8 mouse cellular contexts compared by ENCODE assay signal in the genomic region with DNA sequence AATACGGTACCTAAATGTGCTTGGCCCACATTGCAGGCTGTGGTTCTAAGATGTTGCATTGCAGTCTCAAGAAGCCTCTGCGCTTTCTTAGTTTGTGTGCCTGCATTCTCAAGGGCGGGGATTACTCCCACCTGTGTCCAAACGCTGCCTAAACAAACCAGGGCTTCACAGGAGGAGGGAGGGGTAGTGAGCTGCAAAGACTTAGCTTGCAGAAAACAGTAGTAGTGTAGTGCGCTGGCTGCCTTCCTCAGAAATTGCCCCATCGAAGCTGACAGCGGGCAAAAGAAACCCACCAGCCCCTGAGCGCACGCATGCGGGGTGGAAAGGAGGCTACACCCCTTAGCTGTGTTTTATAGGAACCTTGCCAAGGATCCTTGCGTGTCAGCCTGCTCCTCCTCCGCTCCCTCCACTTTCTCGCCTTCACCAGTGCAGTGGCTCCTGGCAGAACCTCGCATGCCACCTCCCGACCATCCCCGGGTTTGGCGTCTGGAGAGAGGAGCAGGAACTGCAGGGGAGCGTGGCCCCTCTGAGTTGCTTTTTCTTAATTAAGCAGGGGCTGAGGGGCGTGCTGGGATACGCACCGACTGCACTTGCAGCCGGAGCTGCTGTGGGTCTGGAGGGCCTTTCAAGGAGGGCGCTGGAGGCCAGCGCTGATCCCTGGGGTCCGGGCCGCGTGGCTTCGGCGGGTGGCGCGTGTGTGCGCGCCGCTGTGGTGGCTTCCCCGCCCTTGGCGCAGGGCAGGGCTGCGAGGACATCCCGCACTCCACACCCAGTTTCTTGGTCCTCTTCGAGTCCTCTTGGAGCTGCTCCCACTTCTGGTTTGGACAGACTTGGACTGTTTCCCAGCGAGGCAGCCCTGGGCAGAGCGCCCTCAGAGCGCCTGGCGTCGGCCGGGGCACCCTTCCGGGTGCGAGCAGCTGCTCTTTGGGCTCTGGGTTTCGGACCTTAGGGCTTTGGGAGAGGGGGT. TPM values are rescaled to one million over a fixed set of nuclear protein-coding genes. Genes with fewer than 3 reads are reported as not detected.
DNase-seq lines count a peak whose midpoint lies in the region; ATAC-seq lines count a peak whose summit lies in the region.

A gene (plus strand): TSS at position 229 of the 967 bp plus-strand sequence.

- ATAC-seq in midbrain, embryonic 13.5 days, result peak; percentile 65

- peak within 1 kb of the TSS; percentile 29; the same call in 1 of the 2 replicates for H3K9ac ChIP-seq in midbrain, embryonic 13.5 days (replicated peaks)

- H3K27me3 ChIP-seq in midbrain, embryonic 13.5 days, result peaks cover 28% of the 10 kb centered on the region

- no peaks in the 10 kb centered on the region for H3K9me3 ChIP-seq in midbrain, embryonic 13.5 days

- intact Hi-C loops in heart, postnatal 25 days (cut with DNase I), result no loop called here

- H3K4me2 ChIP-seq in midbrain, embryonic 13.5 days (replicated peaks), result peak within 1 kb of the TSS; percentile 73

- no peak within 1 kb of the TSS for H3K27ac ChIP-seq in midbrain, embryonic 13.5 days

- peaks cover 4% of the 10 kb centered on the region; the same call in 1 of the 2 replicates for H3K4me1 ChIP-seq in midbrain, embryonic 13.5 days (replicated peaks)

- no peaks in the 10 kb centered on the region for H3K36me3 ChIP-seq in midbrain, embryonic 13.5 days

- peak within 1 kb of the TSS; percentile 41 for H3K4me3 ChIP-seq in midbrain, embryonic 13.5 days (replicated peaks)

- WGBS in midbrain, embryonic 13.5 days, result 3% methylated on average over 47 of the region's 48 CpGs

- DNase-seq in heart, adult 18-20 months, result peak; percentile 2 to 8
- no peak for DNase-seq in heart, postnatal 25 days (ENCODE audit: low spot score)
- DNase-seq in cerebellum, adult 9-11 months, result peak; percentile 90
- DNase-seq in frontal cortex, postnatal 10 days (ENCODE audit: low spot score in 2 of 2), result peak; percentile 3 to 18
- peak; percentile 24 to 32 for DNase-seq in kidney, postnatal 4 days
- DNase-seq in urinary bladder, adult 2 months (ENCODE audit: low spot score), result no peak
- DNase-seq in lung, postnatal 36 days, result no peak

RNA-seq across cellular contexts. Expression of the gene that starts here (rescaled TPM):
- total RNA-seq in heart, adult 18-20 months (2021), result under 1 TPM; 0.25 to 0.49 TPM
- total RNA-seq in heart, postnatal 25 days (2021), result not detected
- polyA plus RNA-seq in midbrain, embryonic 13.5 days (2015; fragmentation: Nextera tagmentation; extraction: Ambion mirVana), result 45.0 and 46.4 TPM in 2 replicates
- 0.73 and 1.2 TPM in 2 replicates for polyA plus RNA-seq in urinary bladder, adult 2 months (2012; rRNA removed)

Comparison
In these comparisons a context has a peak if more than half of its experiments do, and no peak if none do; other contexts are left out.
1. RNA of the gene that starts here (polyA plus RNA-seq): 45.0 to 46.4 TPM in midbrain, embryonic 13.5 days; 0.73 to 1.2 TPM in urinary bladder, adult 2 months; every median in the first group is over 10 times any median in the second.
2. Peak in DNase-seq in heart, adult 18-20 months; RNA of the gene not detected or under 1 TPM.
3. DNase-seq: peak in cerebellum, adult 9-11 months (single experiment), frontal cortex, postnatal 10 days (2 of 2) and kidney, postnatal 4 days (2 of 2); none in heart, postnatal 25 days (single experiment), urinary bladder, adult 2 months (single experiment) and lung, postnatal 36 days (single experiment).